Mouse (Mus musculus) spleen, adult 2 months (tissue): ENCODE results near the gene Zdhhc18. TPM values are rescaled to one million over a fixed set of nuclear protein-coding genes. Genes with fewer than 3 reads are reported as not detected.

Experiments
- DNase-seq, 2 experiments: peaks; one replicate each; pipeline versions ENCODE4 v3.0.0 to v3.0.0-alpha.2; 2012 to 2021; ENCODE audit warnings: low spot score in 2 of 2, low read depth in 1 of 2
- H3K27ac ChIP-seq: fragments of 200-500 bp; 2 replicates; pipeline ENCODE4 v1.5.1; 2012; ENCODE audit warnings: low read length, inconsistent platforms; ENCODE audit not compliant: insufficient read depth
- H3K27me3 ChIP-seq: fragments of 200-500 bp; 2 replicates; pipeline ENCODE4 v1.6.1; 2012; ENCODE audit warnings: mild to moderate bottlenecking, moderate library complexity, low read length, inconsistent platforms; ENCODE audit not compliant: control insufficient read depth, insufficient read depth
- H3K36me3 ChIP-seq: fragments of 200-500 bp; 2 replicates; pipeline ENCODE4 v1.6.1; 2012; ENCODE audit warnings: mild to moderate bottlenecking, low read length, inconsistent platforms; ENCODE audit not compliant: control insufficient read depth, insufficient read depth
- H3K4me1 ChIP-seq: fragments of 200-500 bp; 2 replicates; pipeline ENCODE4 v1.6.1; 2011; ENCODE audit warnings: inconsistent platforms; ENCODE audit not compliant: control insufficient read depth, insufficient read depth, insufficient read length
- H3K4me3 ChIP-seq: fragments of 200-500 bp; 2 replicates; pipeline ENCODE4 v1.5.1; 2011; ENCODE audit warnings: mild to moderate bottlenecking, inconsistent platforms; ENCODE audit not compliant: insufficient read depth, insufficient read length; ENCODE audit errors: extremely low read depth
- CTCF ChIP-seq: fragments of 200-500 bp; IDR thresholded peaks from 2 replicates; pipeline ENCODE4 v1.5.1; 2011; ENCODE audit warnings: mild to moderate bottlenecking, inconsistent platforms; ENCODE audit not compliant: insufficient read depth, insufficient read length, insufficient replicate concordance; ENCODE audit errors: extremely low read depth
- POLR2A ChIP-seq: fragments of 200-500 bp; IDR thresholded peaks from 2 replicates; pipeline ENCODE4 v1.6.1; 2011; ENCODE audit warnings: low read depth, low read length, inconsistent platforms
- WGBS: fragments of 180-500 bp; shearing (Covaris S2); methylation state at CpG from one replicate; pipeline ENCODE4 v1.1.7; 2018; 5-methylcytosine and 5-hydroxymethylcytosine counted together
- polyA plus RNA-seq: library from polyadenylated mRNA; depleted of rRNA; stranded (reverse); fragments of >200 nt; gene quantifications from 2 replicates; pipeline ENCODE4 v1.2.3, GENCODE M21; 2012

Gene Zdhhc18
- polyA plus RNA-seq, 1 experiment, result 134 TPM

DNA sequence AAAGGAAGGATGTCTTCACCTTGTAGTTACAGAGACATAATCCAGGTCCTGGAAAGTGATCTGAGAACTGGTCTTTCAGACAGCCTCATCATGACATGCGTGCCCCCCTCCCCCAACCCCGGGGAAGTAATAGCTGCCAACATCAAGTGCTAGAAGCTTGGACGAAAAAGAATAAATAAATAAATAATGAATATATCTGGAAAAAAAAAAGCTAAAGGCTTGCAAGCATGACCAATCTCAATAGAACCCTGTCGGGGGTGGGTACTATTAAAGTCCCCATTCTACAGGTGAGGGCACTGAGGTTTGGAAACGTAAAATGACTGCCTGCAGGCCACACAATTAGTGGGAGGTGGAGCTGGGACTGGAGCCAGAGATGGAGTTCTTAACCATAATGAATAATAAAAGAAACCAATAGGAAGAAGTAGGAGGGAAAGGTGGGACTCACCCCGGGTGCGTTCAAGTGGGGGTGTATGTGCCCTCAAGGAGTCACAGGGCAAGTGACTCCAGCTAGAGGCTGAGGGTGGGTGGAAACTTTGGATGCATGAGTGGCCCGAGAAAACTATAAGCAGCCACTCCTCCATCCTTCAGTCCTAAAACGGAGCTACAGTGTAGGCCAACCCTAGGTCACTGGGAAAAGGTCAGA lies 18.1 kb downstream of the Zdhhc18 start:
- Histone ChIP-seq H3K4me1 (peaks cover 33% of the 10 kb centered on the region), H3K27me3 (no peaks in the 10 kb centered on the region), H3K36me3 (peaks cover 1% of the 10 kb centered on the region; the same call in 1 of the 2 replicates), H3K27ac (peak overlapping the region; percentile 92), H3K4me3 (peak overlapping the region; percentile 91)
- WGBS, result 7% methylated on average over 9 of the region's 9 CpGs
- peak in 1 of 2 experiments; percentile 45 for DNase-seq
- no peak for TF ChIP-seq POLR2A
- no peak for TF ChIP-seq CTCF

DNA sequence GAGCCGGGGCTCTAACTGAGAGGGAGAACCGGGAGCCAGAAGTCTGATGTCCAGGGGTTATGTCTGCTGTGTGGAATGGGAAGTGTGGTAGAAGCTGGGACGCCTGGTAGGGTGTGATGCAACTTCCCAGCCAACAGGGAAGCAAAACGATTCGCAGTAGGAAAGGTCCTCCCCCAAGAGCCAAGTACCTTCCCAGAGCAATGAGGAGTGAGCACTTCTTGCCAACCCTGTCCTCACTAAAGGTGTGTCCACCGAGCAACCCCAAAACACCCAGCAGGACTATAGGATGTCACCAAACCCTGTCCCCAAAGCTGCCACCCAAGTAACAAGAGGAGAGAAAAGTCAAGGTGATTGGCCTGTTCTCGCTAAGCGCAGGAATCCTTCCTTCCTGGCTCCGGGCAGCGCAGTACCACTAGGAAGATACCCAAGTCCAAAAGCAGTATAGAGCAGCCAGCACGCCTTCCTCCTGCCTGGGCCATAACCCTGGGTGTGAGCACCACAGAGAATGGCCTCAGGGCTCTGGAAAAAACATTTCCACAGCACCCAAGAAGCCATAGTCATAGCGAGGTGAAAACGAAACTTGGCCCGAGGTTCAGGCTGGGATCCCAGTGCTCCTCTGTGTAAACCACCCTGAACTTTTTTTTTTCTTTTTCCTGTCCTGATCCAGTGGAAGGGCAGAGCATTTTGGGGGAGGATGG lies 18.7 kb downstream of the Zdhhc18 start:
- Histone ChIP-seq H3K27me3 (no peaks in the 10 kb centered on the region), H3K36me3 (peaks cover 5% of the 10 kb centered on the region; the same call in 1 of the 2 replicates), H3K27ac (peak overlapping the region; percentile 81), H3K4me1 (peaks cover 40% of the 10 kb centered on the region), H3K4me3 (peak overlapping the region; percentile 91)
- no peak for TF ChIP-seq CTCF
- TF ChIP-seq POLR2A, result no peak
- WGBS, result 37% methylated on average over 14 of the region's 14 CpGs
- peak in 1 of 2 experiments; percentile 10 for DNase-seq

DNA sequence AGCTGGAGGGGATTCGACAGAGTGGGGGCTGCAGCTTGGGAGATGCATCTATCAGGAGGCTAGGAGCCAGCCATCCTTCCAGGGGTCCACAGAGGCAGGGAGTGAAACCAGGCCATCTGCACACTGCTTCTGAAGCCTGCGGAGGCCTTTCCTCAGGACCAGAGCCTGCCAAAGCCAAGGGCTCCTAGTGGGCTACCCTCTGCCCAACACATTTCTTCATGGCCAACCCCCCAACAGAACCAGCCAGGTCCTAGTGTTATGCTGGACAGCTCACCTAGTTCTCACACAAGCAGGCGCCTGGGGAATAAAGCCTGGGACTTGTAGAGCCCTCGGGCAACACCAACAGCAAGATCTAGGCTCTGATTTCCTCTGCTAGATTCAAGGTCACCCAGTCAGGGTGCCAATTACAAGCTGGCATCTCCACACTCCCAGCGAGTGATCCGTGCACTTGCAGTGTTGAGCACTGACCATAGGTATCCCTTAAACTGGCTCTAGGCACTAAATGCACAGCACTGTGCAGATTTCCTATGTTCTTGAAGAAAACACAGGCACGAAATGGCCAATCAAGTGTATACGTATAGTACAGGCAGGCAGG lies 19.5 kb downstream of the Zdhhc18 start:
- TF ChIP-seq POLR2A (no peak), CTCF (no peak)

DNA sequence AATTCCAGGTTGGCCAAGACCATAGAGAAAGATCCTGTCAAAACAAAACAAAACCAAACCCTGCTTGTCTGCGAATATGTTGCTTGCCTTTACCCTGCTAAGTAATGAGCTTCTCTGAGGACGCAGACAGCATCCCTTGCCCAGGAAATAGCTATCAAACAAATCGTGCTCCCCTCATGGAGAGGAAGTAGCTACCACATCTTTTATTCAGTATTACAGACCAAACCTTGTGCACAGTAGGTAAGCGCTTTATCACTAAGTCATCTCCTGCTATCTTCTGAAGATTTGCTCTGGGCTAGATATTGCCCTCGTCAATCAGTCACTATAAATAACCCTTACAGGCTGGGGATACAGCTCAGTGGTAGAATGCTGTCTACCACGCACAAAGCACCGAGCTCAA lies 20.8 kb downstream of the Zdhhc18 start:
- WGBS, result 45% methylated on average over 7 of the region's 7 CpGs
- peaks cover 56% of the 10 kb centered on the region for H3K4me1 ChIP-seq
- H3K27me3 ChIP-seq, result no peaks in the 10 kb centered on the region
- TF ChIP-seq POLR2A, result no peak
- TF ChIP-seq CTCF, result no peak
- peak in 1 of 2 experiments; percentile 6 for DNase-seq
- H3K4me3 ChIP-seq, result no peak overlapping the region
- peak overlapping the region; percentile 26 for H3K27ac ChIP-seq
- peaks cover 15% of the 10 kb centered on the region; the same call in 1 of the 2 replicates for H3K36me3 ChIP-seq

More for the DNA sequence above, 19.5 kb downstream of the Zdhhc18 start:
- peaks cover 8% of the 10 kb centered on the region; the same call in 1 of the 2 replicates for H3K36me3 ChIP-seq
- no peak for DNase-seq
- H3K27ac ChIP-seq, result peak overlapping the region; percentile 81
- peaks cover 44% of the 10 kb centered on the region for H3K4me1 ChIP-seq
- H3K4me3 ChIP-seq, result peak overlapping the region; percentile 91; the same call in 1 of the 2 replicates
- H3K27me3 ChIP-seq, result no peaks in the 10 kb centered on the region
- 87% methylated on average over 8 of the region's 8 CpGs for WGBS

DNA sequence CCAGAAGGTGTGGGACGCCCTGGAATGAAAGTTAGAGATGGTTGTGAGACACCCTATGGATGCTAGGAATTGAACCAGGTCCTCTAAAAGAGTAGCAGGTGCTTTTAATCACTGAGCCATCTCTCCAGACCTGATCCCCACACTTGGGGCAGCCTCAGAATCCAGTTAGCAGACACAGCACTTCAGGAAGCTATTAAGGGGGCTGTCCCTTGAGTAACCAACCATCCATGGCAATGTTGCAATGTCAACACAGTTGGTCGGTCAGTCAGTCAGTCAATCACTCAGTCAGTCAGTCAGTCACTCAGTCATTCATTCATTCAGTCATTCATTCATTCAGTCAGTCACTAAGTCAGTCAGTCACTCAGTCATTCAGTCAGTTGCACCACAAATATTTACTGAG lies 21.4 kb downstream of the Zdhhc18 start:
- peaks cover 61% of the 10 kb centered on the region for H3K4me1 ChIP-seq
- 54% methylated on average over 2 of the region's 2 CpGs for WGBS

DNA sequence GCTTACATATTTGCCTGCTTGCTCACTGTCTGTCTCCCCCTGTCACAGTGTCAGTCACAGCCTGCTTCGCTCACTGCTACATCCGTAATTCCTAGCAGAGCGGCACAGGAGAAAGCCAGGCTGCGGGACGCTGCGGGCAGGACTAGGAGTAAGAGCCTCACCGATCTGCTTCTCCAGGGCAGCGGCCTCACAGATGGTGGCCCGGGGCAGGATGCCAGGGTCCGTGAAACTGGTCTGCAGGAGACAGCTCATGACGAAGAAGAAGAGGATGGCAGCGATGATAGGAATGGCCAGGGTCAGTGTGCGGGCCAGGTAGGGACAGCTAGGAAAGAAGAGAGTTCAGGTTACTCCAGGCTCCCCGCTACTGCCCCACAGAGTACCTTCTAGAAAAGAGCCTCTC lies 22.9 kb downstream of the Zdhhc18 start:
- TF ChIP-seq CTCF (no peak), POLR2A (no peak)
- peaks cover 67% of the 10 kb centered on the region for H3K4me1 ChIP-seq
- 93% methylated on average over 14 of the region's 14 CpGs for WGBS
- H3K27me3 ChIP-seq, result no peaks in the 10 kb centered on the region
- DNase-seq, result no peak
- H3K27ac ChIP-seq, result peak overlapping the region; percentile 97
- peaks cover 16% of the 10 kb centered on the region; the same call in 1 of the 2 replicates for H3K36me3 ChIP-seq
- H3K4me3 ChIP-seq, result no peak overlapping the region

More for the DNA sequence above, 21.4 kb downstream of the Zdhhc18 start:
- Histone ChIP-seq H3K27me3 (no peaks in the 10 kb centered on the region), H3K27ac (0 out of 2 replicates have a peak overlapping the region, but pooled peaks have one; percentile 20), H3K36me3 (peaks cover 16% of the 10 kb centered on the region; the same call in 1 of the 2 replicates), H3K4me3 (no peak overlapping the region)
- TF ChIP-seq CTCF (no peak), POLR2A (no peak)
- DNase-seq, result peak in 1 of 2 experiments; percentile 9

DNA sequence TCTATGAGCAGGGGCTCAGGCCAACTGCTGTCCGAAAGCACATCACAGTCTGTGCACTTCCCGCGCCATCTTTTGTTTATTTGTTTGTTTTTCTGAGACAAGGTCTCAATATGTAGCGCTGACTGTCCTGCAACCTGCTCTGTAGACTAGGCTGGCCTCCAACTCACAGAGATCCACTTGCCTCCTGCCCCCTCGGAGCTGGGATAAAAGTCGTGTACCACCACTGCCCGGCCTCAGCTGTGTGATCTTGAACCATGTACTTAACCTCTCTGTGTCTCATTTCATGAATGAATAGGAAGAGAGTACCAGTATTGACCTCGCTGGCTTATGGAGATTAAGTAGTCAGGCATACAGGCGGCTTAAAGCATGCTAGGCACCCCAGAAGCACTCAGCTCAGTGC lies 23.3 kb downstream of the Zdhhc18 start:
- TF ChIP-seq CTCF, result no peak
- no peak for TF ChIP-seq POLR2A
- peaks cover 16% of the 10 kb centered on the region; the same call in 1 of the 2 replicates for H3K36me3 ChIP-seq
- no peak for DNase-seq
- peak overlapping the region; percentile 97 for H3K27ac ChIP-seq
- H3K4me1 ChIP-seq, result peaks cover 70% of the 10 kb centered on the region
- no peaks in the 10 kb centered on the region for H3K27me3 ChIP-seq
- WGBS, result 89% methylated on average over 9 of the region's 9 CpGs
- no peak overlapping the region for H3K4me3 ChIP-seq
